Mouse (Mus musculus): ENCODE measurements around the gene Pitpnc1. TPM values are rescaled to one million over a fixed set of nuclear protein-coding genes. Genes with fewer than 3 reads are reported as not detected.

The Pitpnc1 gene
- total RNA-seq, 2 experiments from 2014 or later = 14.7 to 35.2 TPM

DNA sequence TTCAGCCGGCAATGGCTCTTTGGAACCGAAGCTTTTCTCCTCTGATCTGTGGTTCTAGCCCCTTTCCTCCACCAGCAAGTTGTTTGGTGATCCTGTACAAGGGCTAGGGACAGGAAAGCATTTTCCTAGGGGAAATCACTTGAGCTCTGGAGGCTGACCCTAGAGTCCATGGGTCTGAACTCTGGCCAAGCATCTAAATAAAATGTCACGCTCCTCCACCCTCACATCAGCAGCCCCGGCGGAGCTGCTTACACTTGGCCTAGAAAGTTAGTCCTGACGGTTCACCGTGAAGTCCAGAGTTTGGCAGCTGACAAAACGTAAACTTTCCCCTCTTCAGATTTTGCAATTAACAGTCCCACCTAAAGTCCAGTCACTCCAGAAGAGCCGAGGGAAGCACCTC is 90.5 kb downstream of the Pitpnc1 start:
- ATAC-seq (replicated peaks; ENCODE audit: low FRiP score, poor library complexity, severe bottlenecking) = no peak

DNA sequence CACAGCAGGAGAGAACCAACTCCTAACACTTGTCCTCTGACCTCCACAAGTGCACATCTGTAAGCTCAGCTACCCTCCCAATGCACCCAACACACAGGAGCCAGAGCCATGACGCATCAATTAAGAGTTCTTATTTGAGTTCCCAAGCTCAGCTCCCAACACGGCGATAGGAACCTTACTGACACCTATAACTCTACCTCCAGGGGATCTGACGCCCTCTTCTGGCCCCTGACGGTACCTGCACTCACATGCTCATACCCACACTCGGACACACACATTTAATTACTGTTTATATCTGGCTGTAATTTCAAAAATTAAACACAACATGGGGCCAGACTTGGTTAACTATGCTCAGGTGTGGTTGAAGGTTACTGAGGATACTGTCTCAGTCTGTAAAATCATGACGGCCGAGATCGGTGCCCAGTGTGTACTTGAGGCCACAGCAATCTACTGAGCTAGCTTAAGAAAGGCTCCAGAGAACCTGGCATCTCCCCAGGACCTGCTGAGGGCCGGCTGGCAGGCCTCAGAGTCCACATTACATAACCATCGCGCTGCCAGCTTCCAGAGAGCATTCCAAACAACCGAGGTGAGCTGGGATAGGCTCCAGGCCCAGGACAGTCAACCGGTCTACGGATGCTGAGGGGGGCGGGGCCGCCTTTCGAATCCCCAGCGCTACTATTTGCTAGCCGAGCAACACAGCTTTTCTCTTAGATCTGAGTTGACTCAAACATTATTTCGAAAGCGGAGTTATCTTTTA is 91.2 kb downstream of the Pitpnc1 start:
- no peak for ATAC-seq (replicated peaks; ENCODE audit: low FRiP score, poor library complexity, severe bottlenecking)

GRCm38 (mm10) chr11:107377326-107377725 is 93.2 kb downstream of the Pitpnc1 start:
- no peak for ATAC-seq (replicated peaks; ENCODE audit: low FRiP score, poor library complexity, severe bottlenecking)

- no peak for ATAC-seq (replicated peaks; ENCODE audit: low FRiP score, poor library complexity, severe bottlenecking)
These were observed 94.2 kb downstream of the Pitpnc1 start for GRCm38 (mm10) chr11:107376272-107376671.

DNA sequence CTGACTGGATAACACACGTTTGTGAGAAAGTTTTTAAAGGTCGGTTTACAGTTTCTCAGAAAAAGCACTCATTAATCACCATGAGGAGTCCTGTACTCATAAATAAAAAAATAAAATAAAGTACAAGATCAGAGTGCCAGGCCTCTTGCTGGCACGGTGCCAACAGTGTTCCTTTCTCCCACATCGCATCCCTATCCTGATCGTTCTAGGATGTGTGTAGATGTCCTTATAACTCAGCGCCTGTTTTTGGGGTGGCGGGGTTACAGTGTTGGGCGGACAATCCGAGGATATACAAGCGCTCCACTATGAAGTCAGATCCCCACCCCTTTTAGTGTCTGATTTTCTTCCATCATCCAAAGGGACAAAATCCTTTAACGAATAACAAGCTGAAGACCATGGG is 94.7 kb downstream of the Pitpnc1 start:
- ATAC-seq (replicated peaks; ENCODE audit: low FRiP score, poor library complexity, severe bottlenecking) = no peak

- no peak for ATAC-seq (replicated peaks; ENCODE audit: low FRiP score, poor library complexity, severe bottlenecking)
These were observed 96.9 kb downstream of the Pitpnc1 start for GRCm38 (mm10) chr11:107373569-107373968.

- ATAC-seq (replicated peaks; ENCODE audit: low FRiP score, poor library complexity, severe bottlenecking) = no peak
These were observed 97.3 kb downstream of the Pitpnc1 start for GRCm38 (mm10) chr11:107373154-107373553.

GRCm38 (mm10) chr11:107372688-107373087 is 97.8 kb downstream of the Pitpnc1 start:
- no peak for ATAC-seq (replicated peaks; ENCODE audit: low FRiP score, poor library complexity, severe bottlenecking)

DNA sequence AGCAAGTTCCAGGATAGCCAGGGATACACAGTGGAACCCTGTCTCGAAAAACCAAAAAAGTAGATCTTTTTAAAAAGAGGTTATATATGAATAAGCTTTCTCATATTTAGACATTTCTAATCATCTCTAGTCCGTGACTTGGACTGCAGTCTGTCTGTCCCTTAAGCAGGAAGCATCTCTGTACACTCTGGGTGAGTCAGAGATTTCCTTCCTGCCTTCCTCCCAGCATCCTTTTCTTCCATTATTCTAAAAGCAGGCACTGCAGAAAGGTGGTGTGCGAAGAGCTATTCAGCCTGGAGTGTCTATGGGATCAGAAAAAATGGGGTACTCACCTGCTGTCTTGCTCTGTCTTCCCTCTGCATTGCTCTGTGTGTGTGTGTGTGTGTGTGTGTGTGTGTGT is 100.0 kb downstream of the Pitpnc1 start:
- no peak for ATAC-seq (replicated peaks; ENCODE audit: low FRiP score, poor library complexity, severe bottlenecking)

DNA sequence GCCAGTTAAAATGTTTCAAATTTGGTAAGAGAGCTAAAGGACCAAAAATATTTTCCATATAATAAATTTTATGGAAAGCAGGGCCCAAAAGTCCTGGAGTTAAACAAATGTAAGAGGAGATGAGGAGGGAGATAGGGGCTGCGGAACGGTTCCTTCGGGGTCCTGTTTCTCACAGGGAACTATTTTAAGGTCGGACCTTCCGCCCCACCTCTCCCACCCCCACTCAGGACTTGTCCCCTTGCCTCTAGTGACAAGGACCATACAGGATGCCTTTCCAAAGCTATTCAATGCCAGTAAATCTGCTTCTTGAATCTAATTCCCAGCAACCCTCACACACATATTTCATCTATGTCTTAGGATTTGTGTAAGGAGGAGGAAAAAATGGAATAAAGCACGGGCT is 100.8 kb downstream of the Pitpnc1 start:
- ATAC-seq (replicated peaks; ENCODE audit: low FRiP score, poor library complexity, severe bottlenecking) = no peak

DNA sequence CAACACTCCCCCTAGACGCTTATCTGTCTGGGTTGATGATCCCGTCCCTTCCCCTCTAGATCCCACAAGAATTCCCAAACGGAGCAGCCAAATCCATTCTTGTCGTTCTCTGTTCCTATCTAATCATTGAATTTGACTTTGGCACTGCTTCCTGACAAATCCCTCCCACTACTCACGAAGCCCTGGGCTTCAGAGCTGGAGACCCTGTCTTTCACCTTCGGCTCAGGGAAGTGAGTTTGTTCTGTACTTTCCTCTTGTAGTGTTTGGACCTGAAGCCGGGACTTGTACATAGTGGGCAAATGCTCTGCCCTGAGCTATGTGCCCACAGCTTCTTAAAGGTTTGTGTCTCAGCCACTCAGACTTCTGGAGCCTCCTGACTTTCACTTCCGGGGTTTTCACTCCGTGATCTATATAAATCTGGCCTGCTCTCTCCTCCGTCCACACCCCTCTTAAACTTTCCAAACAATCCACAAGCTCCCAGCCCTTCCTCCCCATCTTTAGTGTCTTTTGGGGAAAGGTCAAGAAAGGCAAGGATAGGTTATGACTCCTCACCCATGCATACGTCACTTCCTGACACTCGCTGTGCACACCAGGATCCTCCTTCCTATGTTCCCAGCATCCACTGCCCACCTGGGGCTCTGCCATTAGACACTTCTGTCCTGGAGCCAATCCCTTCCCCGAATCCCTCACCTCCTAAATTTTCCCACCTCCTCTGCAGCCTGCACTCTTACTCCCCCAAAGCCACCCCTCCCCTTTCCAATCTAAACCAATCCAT is 104.4 kb downstream of the Pitpnc1 start:
- no peak for ATAC-seq (replicated peaks; ENCODE audit: low FRiP score, poor library complexity, severe bottlenecking)

DNA sequence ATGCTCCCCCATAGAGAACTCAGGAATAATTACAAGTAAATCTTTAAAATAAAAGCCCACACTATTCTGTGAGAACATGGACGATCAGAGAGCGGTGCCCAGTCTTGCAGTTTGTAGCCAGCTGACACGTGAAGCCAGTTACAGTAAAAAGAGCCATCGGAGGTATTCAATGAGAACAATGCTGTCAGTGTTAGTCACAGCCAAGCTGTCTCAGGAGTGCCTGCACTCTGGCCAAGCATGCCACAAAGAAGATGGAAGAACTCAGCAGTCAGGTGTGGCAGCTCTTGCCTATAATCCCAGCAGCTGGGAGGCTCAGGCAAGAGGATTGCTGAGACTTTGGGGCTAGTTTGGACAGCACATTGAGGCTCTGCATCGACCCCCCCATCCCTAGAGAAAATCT is 111.8 kb downstream of the Pitpnc1 start:
- no peak for ATAC-seq (replicated peaks; ENCODE audit: low FRiP score, poor library complexity, severe bottlenecking)

GRCm38 (mm10) chr11:107356224-107356623 is 114.3 kb downstream of the Pitpnc1 start:
- no peak for ATAC-seq (replicated peaks; ENCODE audit: low FRiP score, poor library complexity, severe bottlenecking)

DNA sequence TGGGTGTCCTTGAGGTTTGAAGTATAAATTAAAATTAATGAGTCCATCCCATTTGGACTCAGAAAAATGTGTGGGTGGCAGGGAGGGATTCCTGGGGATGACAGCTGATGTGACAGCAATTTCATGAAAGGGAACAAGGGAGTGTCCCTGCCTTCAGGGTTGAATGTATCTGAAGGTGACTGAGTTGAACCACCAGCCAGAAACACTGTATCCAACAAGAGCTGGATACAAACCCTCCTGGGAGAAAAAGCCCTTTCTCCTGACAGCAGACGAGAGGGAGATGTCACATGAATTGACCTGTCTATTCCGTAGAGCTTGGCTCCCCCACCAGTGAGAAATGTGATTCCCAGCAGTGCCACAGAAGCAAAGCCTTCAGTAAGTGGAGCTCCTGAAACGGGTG is 115.0 kb downstream of the Pitpnc1 start:
- ATAC-seq (replicated peaks; ENCODE audit: low FRiP score, poor library complexity, severe bottlenecking) = no peak

DNA sequence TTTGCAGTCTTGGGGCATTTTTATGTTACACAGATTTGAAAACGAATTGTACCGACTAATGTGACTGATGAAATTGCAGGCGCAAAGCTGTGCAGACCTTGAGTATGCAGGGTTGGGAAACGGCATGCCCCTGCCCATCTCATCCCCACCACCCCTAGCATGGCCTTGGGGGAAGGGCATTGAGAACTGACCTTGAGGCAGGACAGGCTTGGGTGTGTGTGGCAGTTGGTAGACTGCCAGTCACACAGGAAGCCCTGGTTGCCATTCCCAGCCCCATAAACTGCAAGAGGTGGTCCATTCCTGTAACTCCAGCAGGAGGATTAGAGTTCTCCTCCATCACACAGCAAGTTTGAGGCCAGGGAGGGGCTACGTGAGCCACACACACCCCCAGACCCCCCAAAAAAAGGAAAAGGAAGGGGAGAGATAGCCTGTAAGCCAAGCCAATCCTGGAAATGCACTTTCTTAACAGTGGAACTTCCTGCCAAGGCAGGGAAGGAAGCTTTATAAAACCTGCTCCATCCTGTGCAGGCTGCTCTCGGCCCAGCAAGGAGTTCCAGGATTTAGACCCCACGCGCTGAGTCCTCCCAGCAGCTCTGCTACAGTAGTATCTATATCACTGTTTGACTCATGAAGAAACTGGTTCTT is 115.9 kb downstream of the Pitpnc1 start:
- no peak for ATAC-seq (replicated peaks; ENCODE audit: low FRiP score, poor library complexity, severe bottlenecking)

- ATAC-seq (replicated peaks; ENCODE audit: low FRiP score, poor library complexity, severe bottlenecking) = no peak
These were observed 117.9 kb downstream of the Pitpnc1 start for GRCm38 (mm10) chr11:107352596-107352995.

- ATAC-seq (replicated peaks; ENCODE audit: low FRiP score, poor library complexity, severe bottlenecking) = no peak
These were observed 120.7 kb downstream of the Pitpnc1 start for GRCm38 (mm10) chr11:107349756-107350155.

DNA sequence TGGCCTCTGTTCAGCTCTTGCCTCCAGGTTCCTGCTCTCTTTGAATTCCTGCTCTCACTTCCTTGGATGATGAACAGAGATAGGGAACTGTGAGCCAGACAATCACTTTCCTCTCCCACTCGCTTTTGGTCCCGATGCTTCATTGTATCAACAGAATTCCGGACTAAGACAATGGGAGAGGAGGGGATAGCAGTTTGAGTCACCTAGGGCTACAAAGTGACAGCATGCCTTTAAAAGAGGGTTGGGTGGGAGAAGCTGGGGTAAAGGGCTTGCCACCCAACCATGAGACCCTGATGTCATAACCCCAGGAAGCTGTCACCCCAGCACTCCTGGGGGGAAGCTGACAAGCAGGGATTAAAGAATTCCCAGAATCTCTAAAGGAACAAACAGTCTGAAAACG is 127.5 kb downstream of the Pitpnc1 start:
- no peak for ATAC-seq (replicated peaks; ENCODE audit: low FRiP score, poor library complexity, severe bottlenecking)

GRCm38 (mm10) chr11:107342432-107342831 is 128.1 kb downstream of the Pitpnc1 start:
- ATAC-seq (replicated peaks; ENCODE audit: low FRiP score, poor library complexity, severe bottlenecking) = peak; percentile 86

DNA sequence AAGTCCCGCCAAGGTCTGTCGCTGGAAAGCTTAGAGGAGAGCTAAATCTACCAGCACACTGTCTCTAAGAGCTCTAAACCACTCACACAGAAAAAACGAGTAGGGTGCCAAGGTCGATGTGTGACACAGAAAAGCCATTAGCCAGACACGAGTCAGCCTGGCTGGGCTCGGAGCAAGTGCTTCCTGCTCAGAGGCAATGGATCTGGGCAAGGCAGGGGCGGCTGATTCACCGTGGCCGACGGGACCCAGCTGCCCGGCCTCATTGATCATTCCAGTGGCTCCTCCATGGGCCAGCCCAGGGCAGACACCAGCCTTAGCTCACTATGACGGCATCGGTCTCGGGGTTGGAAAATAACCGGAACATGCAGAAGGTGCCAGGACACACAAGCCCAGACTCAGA is 129.2 kb downstream of the Pitpnc1 start:
- ATAC-seq (replicated peaks; ENCODE audit: low FRiP score, poor library complexity, severe bottlenecking) = no peak

GRCm38 (mm10) chr11:107340793-107341192 is 129.7 kb downstream of the Pitpnc1 start:
- no peak for ATAC-seq (replicated peaks; ENCODE audit: low FRiP score, poor library complexity, severe bottlenecking)

Data from erythroid progenitor cell, adult 5-6 weeks (primary cell).